Mouse (Mus musculus): ENCODE data around the gene Shank1. TPM values are rescaled to one million over a fixed set of nuclear protein-coding genes. Genes with fewer than 3 reads are reported as not detected.

The Shank1 gene
- total RNA-seq, 1 experiment = 1.0 TPM

DNA sequence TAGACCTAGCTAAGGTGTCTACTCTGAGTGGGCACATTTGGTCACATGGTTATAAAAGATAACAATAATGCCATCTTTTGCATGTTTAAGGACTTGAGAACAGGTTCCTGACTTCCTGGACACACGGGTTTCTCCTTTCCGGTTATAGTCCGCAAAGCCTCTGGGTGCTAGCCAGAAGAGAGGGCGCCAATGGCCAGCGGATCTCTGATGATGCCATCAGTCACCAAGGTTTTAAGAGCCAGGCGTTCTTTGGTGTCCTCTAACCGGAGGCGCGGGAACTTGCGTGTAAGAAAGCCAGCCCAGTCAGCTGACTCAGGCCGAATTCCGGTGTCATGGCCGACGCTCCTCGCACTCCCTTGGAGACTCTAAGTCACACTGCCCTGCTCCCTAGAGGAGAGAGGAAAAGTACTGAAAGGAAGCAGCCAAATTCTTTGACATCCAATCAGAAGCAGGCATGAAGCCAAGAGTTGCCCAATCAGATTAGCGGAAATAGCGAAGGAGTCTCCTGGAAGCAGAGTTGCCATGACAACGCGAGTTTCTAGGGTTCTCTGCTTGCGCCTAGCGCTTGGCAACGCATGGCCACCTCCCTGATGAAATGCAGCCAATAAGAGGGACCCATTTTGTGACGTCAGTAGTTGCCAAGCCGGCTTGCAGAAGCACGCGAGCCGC, 95.4 kb downstream of the Shank1 start:
- in situ Hi-C loops (cut with MboI; ENCODE audit: low sequenced_read_pairs in 2 of 2, unreplicated experiment in 2 of 2) = no loop called here
- no peaks in the 10 kb centered on the region for H3K36me3 ChIP-seq (ENCODE audit: control insufficient read depth, insufficient read depth, low read length, poor library complexity, severe bottlenecking)
- H3K4me3 ChIP-seq (ENCODE audit: insufficient read depth in 1 of 2, low read depth in 1 of 2, low read length in 2 of 2, poor library complexity in 1 of 2, severe bottlenecking in 1 of 2) = peak overlapping the region; percentile 26 to 29; a peak in 3 of 4 replicates
- no peaks in the 10 kb centered on the region for H3K9me3 ChIP-seq (ENCODE audit: control insufficient read depth, insufficient read depth, low read depth, low read length)
- H3K9ac ChIP-seq (ENCODE audit: insufficient read depth, low read depth, low read length, poor library complexity, severe bottlenecking) = peak overlapping the region; percentile 57; the same call in 1 of the 2 replicates
- no peak for TF ChIP-seq ZC3H11A (IDR thresholded peaks at IDR 0.05; ENCODE audit: borderline replicate concordance, low read depth, low read length)
- peak; percentile 97 for TF ChIP-seq CHD2 (IDR thresholded peaks at IDR 0.05; ENCODE audit: low read depth, low read length)
- DNase-seq (ENCODE audit: low read depth, low spot score) = peak; percentile 100
- peaks cover 0 to 2% of the 10 kb centered on the region in 2 experiments; a peak in 1 of 4 replicates for H3K4me1 ChIP-seq (ENCODE audit: control insufficient read depth in 2 of 2, insufficient read depth in 2 of 2, low read length in 2 of 2, poor library complexity in 1 of 2)
- H3K27ac ChIP-seq (ENCODE audit: insufficient read depth, low read depth, low read length, poor library complexity, severe bottlenecking) = peak overlapping the region; percentile 59; the same call in 1 of the 2 replicates

DNA sequence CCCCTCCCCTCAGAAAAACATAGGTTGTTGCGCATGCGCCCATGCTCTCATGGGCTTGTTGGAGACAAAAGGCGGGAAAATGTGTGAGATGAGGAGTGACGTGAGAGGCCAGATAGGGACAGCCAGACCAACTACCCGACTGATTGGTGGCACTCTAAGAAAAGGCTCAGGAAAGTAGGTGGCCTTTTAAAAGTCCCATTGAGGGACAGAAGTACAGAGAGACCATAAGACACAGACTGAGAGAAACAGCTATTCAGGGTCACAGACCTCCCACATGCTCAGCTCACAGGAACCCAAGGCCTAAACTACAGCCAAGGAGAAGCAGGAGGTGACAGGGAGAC, 95.9 kb downstream of the Shank1 start:
- H3K36me3 ChIP-seq (ENCODE audit: control insufficient read depth, insufficient read depth, low read length, poor library complexity, severe bottlenecking) = no peaks in the 10 kb centered on the region
- no peak for TF ChIP-seq ZC3H11A (IDR thresholded peaks at IDR 0.05; ENCODE audit: borderline replicate concordance, low read depth, low read length)
- no peak for TF ChIP-seq CHD2 (IDR thresholded peaks at IDR 0.05; ENCODE audit: low read depth, low read length)
- TF ChIP-seq ZNF384 (IDR thresholded peaks at IDR 0.05; ENCODE audit: low read depth, low read length) = no peak
- no peak for TF ChIP-seq MAFK (IDR thresholded peaks at IDR 0.05; ENCODE audit: insufficient read depth, low read depth, low read length)
- no peak for TF ChIP-seq HCFC1 (IDR thresholded peaks at IDR 0.05; ENCODE audit: borderline replicate concordance, insufficient read depth, low read length)
- H3K9me3 ChIP-seq (ENCODE audit: control insufficient read depth, insufficient read depth, low read depth, low read length) = no peaks in the 10 kb centered on the region
- no peak overlapping the region for H3K4me3 ChIP-seq (ENCODE audit: insufficient read depth in 1 of 2, low read depth in 1 of 2, low read length in 2 of 2, poor library complexity in 1 of 2, severe bottlenecking in 1 of 2)
- DNase-seq (ENCODE audit: low read depth, low spot score) = no peak
- H3K4me1 ChIP-seq (ENCODE audit: control insufficient read depth in 2 of 2, insufficient read depth in 2 of 2, low read length in 2 of 2, poor library complexity in 1 of 2) = peaks cover 0 to 2% of the 10 kb centered on the region in 2 experiments; a peak in 1 of 4 replicates
- in situ Hi-C loops (cut with MboI; ENCODE audit: low sequenced_read_pairs in 2 of 2, unreplicated experiment in 2 of 2) = no loop called here
- no peak overlapping the region for H3K27ac ChIP-seq (ENCODE audit: insufficient read depth, low read depth, low read length, poor library complexity, severe bottlenecking)
- no peak overlapping the region for H3K9ac ChIP-seq (ENCODE audit: insufficient read depth, low read depth, low read length, poor library complexity, severe bottlenecking)

Other genes starting within 250 kb of the Shank1 start
- not detected in 2 replicates for gene Klk1b21, start 207.9 kb upstream of the Shank1 start, total RNA-seq (2012; rRNA removed)
- not detected in 2 replicates for gene Klk1b22, start 197.6 kb upstream of the Shank1 start, total RNA-seq (2012; rRNA removed)
- not detected in 2 replicates for gene Klk1b16, start 173.5 kb upstream of the Shank1 start, total RNA-seq (2012; rRNA removed)
- not detected in 2 replicates for gene Klk1b24, start 122.0 kb upstream of the Shank1 start, total RNA-seq (2012; rRNA removed)
- 0.40 TPM in 1 of 2 replicates, not detected in the other for gene Klk1b3, start 112.1 kb upstream of the Shank1 start, total RNA-seq (2012; rRNA removed)
- not detected in 2 replicates for gene Klk1b4, start 102.8 kb upstream of the Shank1 start, total RNA-seq (2012; rRNA removed)
- gene Klk1b5, start 94.3 kb upstream of the Shank1 start, total RNA-seq (2012; rRNA removed) = not detected in 2 replicates
- 4.0 and 5.8 TPM in 2 replicates for gene Klk1, start 84.9 kb upstream of the Shank1 start, total RNA-seq (2012; rRNA removed)
- gene Gm36864, start 74.1 kb upstream of the Shank1 start, total RNA-seq (2012; rRNA removed) = not detected in 2 replicates
- gene 1700028J19Rik, start 63.6 kb upstream of the Shank1 start, total RNA-seq (2012; rRNA removed) = 0.42 and 0.58 TPM in 2 replicates
- gene 2410002F23Rik, start 63.5 kb upstream of the Shank1 start, total RNA-seq (2012; rRNA removed) = 127 and 194 TPM in 2 replicates
- 0.18 and 0.58 TPM in 2 replicates for gene Acp4, start 52.9 kb upstream of the Shank1 start, total RNA-seq (2012; rRNA removed)
- 1.4 TPM in 1 of 2 replicates, not detected in the other for gene Gm15517, start 48.8 kb upstream of the Shank1 start, total RNA-seq (2012; rRNA removed)
- gene Clec11a, start 3.4 kb upstream of the Shank1 start, total RNA-seq (2012; rRNA removed) = 2.2 TPM in 2 replicates
- 5.8 and 8.0 TPM in 2 replicates for gene Syt3, start 73.8 kb downstream of the Shank1 start, total RNA-seq (2012; rRNA removed)
- gene 1700008O03Rik, start 75.6 kb downstream of the Shank1 start, total RNA-seq (2012; rRNA removed) = 1.4 and 4.8 TPM in 2 replicates
- 0.18 TPM in 1 of 2 replicates, not detected in the other for gene Lrrc4b, start 118.8 kb downstream of the Shank1 start, total RNA-seq (2012; rRNA removed)
- gene Aspdh, start 155.1 kb downstream of the Shank1 start, total RNA-seq (2012; rRNA removed) = not detected in 2 replicates
- 18.6 and 18.9 TPM in 2 replicates for gene Josd2, start 157.7 kb downstream of the Shank1 start, total RNA-seq (2012; rRNA removed)
- 64.2 and 104 TPM in 2 replicates for gene Emc10, start 186.3 kb downstream of the Shank1 start, total RNA-seq (2012; rRNA removed)
- 3.4 and 4.2 TPM in 2 replicates for gene Fam71e1, start 186.3 kb downstream of the Shank1 start, total RNA-seq (2012; rRNA removed)
- 0.80 and 1.6 TPM in 2 replicates for gene Mybpc2, start 214.4 kb downstream of the Shank1 start, total RNA-seq (2012; rRNA removed)
- gene Spib, start 221.8 kb downstream of the Shank1 start, total RNA-seq (2012; rRNA removed) = 0.67 and 0.90 TPM in 2 replicates
- gene Pold1, start 238.6 kb downstream of the Shank1 start, total RNA-seq (2012; rRNA removed) = 108 and 156 TPM in 2 replicates
- gene Nr1h2, start 243.7 kb downstream of the Shank1 start, total RNA-seq (2012; rRNA removed) = 78.5 and 144 TPM in 2 replicates

Data from ES-E14 (cell line).